Mouse (Mus musculus) naive thymus-derived CD4-positive, alpha-beta T cell, adult 5 months (primary cell): ENCODE results near the gene Ptgr1. TPM values are rescaled to one million over a fixed set of nuclear protein-coding genes. Genes with fewer than 3 reads are reported as not detected.

Experiments
- polyA plus RNA-seq: library from polyadenylated mRNA; unstranded; fragments of 100-300 nt; shearing (Covaris generic); gene quantifications from one replicate; pipeline ENCODE4 v1.2.1, GENCODE M21; 2017

Ptgr1 gene
- not detected for polyA plus RNA-seq

DNA sequence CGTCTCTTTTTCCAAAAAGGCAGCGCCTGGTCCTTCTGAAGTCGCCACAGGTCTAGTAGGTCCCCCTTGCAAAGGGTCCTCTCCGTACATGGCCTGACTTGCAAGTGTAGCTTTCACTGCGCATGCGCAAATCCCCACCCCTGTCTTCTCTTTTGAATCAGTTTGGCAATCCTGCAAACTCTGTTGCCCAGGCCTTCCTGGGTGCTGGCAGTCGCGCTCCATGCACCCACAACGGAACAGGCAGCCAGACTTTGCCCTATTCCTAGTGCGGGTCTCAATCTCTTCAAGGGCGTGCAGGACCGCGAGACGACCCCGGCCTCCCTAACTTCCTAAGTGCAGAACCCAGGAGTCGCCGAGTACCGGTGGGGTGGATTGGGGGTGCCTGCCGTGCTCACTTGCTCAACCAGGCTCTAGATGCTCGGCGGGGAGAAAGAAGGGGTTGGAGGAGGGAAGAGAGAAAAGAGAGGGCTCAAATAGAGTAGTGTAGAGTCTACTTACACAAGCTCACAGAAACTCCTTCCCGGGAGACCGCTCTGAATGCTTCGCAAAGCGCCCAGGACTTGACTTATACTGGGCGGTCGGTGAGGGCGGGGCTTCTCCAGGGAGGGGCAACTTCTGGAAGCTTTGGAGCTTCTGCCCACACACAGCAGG is at the start of gene Ptgr1:
Gene Ptgr1, minus strand, starts transcription at position 580 of the 651 bp plus-strand sequence.

DNA sequence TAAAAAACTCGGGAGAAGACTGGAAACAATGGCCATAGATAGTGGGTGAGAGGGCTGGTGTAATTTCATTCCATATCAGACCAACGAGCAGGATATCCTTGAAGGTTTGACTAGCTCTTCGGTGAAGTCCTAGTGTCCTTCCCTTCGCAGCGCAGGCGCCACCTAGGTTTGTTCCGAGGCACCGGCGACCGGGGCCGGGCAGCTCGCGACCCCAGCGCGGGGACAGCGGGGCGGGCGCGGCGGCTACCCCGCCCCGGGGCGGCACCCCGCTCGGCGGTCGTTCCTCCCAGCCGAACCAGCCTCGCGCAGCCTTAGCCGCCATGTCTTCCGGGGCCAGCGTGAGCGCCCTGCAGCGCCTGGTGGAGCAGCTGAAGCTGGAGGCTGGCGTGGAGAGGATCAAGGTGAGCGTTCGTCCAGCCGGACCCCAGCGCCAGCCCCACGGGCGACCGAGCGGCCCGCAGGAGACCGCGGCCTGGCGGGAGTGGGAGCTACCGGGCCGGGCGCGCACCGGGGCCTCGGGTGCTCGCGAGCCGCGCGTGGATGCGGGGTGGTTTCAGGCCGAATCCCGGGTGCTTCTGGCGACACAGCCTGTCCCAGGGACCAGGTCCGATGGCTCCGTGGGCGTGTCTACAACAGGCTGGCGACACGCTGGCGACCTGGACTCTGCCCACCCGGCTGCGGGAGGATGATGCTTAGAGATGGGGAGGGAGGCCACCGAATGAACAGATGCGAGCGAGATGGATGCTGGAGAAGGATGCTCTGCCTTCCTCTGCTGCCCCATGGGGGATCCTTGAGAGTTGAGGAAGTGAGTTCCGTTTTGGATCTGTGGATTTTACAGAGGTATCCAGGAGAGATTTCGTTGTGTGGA is 48.2 kb upstream of the Ptgr1 start, which contains the start of gene Gng10:
Gene Gng10, plus strand, starts transcription at position 171 of the 868 bp plus-strand sequence.

DNA sequence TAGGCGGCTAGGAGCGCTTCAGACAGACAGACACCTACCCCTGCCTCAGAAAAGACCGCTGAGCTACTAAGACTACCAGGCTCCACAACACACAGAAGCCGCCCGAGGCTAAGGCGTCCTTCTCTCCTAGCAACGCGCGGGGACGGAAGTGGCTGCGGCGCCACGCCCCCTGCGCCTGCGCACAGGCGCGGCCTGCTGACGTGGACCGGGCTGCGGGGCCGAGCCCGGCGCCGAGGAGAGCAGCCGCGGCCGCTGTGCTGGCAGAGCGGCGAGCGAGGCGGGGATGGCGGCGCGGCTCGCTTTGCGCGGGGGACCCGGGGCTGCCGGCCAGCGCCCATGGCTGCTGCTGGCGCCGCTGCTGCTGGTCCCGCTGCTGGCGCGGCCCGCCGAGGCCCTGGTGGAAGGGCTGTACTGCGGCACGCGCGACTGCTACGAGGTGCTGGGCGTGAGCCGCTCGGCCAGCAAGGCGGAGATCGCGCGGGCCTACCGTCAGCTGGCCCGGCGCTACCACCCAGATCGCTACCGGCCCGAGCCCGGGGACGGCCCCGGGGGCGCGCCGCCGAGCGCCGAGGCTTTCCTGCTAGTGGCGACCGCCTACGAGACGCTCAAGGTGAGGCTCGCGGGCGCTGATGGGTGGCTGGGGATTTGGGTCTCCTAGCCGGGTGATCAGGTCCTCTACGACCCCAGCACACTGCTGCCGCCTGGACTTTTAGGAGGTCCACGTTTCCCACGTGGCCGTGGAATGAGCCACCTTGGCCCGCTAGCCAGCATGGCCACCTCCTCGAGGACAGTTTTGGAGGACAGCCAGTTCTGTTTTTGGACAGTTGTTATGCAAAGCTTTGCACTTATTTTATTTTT is 16.3 kb upstream of the Ptgr1 start, which contains the start of gene Gm20503:
Gene Gm20503, plus strand, starts transcription at position 263 of the 858 bp plus-strand sequence.

DNA sequence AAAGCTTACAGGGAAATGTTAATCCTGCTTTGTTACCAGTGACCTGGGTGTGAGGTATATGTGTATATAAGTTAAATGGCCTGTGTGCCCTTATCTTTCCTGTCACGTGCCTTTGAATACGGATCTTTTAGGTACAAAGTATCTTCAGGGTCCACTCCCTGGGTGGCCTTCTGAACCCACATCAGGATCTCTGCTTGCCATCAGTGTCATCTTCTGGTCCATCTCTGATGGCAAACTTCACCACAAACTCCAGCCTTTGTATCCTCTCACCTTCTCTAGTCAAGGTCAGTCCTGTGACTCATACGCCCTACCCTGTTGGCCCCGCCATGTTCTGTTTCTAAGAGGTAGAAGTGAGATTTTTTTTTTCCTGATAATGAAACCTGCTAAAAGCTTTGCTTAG is 7.8 kb upstream of the Ptgr1 start, which contains the start of gene Dnajc25:
Gene Dnajc25, plus strand, starts transcription at position 301 of the 400 bp plus-strand sequence.

DNA sequence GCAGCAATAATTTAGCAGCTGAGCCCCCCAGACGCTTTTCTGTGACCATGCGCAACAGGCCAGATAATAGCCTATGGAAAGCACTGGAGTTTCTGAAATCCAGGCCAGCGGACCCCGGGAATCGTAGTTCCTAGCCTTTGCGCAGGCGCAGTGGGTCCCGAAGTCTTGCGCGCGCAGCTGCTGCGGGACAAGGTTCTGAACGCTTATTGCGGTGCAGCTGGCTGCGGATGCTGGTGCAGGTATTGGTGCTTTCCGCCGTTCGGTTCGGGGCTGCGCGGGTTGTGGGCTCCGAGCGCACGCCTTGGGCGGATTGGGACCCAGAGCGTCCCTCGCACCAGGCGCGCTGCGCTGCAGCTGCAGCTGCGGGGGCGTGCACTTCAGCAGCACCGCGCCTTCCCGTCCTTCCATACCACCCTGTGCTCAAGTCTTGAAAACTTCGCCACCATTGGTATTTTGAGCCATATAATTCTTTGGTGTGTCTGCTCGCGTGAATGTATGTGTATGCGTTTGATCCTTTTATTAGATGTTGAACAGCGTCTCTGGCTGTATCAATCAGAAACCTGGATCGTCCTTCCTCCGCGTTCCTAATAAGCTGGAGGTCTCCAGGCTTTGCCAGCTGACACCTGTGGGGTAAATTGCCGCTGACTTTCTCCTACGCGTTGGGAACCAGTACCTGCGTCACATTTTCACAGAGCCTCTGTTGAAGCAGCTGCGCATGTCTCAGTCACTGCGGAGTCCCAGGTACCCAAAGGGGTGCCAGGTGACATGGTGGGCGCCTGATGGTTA is 43.3 kb downstream of the Ptgr1 start, which contains the start of gene Zkscan16:
Gene Zkscan16, plus strand, starts transcription at position 209 of the 786 bp plus-strand sequence.

Other genes with a start within 250 kb of the Ptgr1 start
- gene Olfr267, start 199.4 kb downstream of the Ptgr1 start, polyA plus RNA-seq: not detected
- gene Ecpas, start 74.4 kb downstream of the Ptgr1 start, polyA plus RNA-seq: 53.8 TPM
- not detected for gene Zkscan16, start 43.5 kb downstream of the Ptgr1 start, polyA plus RNA-seq
- 7.7 TPM for gene Dnajc25, start 7.9 kb upstream of the Ptgr1 start, polyA plus RNA-seq
- gene Gm20503, start 16.1 kb upstream of the Ptgr1 start, polyA plus RNA-seq: 6.6 TPM
- 64.8 TPM for gene Gng10, start 48.0 kb upstream of the Ptgr1 start, polyA plus RNA-seq
- not detected for gene AI481877, start 151.9 kb upstream of the Ptgr1 start, polyA plus RNA-seq
- 660 TPM for gene Ugcg, start 202.1 kb upstream of the Ptgr1 start, polyA plus RNA-seq